Mouse (Mus musculus): ENCODE results near the gene Myo16.

Myo16 gene

GRCm38 (mm10) chr8:10641343-10641742, 487.6 kb downstream of the Myo16 start:
- in situ Hi-C loops (cut with MboI; ENCODE audit: unreplicated experiment in 2 of 2), result no loop called here

DNA sequence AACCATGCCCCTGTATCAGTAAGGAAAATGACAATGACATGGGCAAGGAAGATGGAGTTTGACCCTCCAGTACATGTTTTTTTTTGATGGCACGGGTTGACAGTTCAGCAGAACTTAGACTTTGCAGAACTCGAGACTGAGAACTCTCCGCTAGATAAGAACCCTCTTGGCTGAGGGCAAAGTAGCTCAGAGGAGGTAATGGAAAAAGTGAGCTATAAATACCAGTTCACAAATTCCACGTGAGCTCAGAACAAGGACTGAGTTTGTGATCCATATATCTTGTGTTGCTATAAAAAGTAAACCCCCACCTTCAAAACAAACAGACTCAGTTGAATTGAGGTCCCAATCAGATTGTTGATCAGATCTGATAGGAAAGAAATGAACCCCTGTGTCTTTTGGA, 489.5 kb downstream of the Myo16 start:
- in situ Hi-C loops (cut with MboI; ENCODE audit: unreplicated experiment in 2 of 2), result no loop called here

- in situ Hi-C loops (cut with MboI; ENCODE audit: unreplicated experiment in 2 of 2), result no loop called here
These were observed 490.8 kb downstream of the Myo16 start for GRCm38 (mm10) chr8:10644481-10644880.

DNA sequence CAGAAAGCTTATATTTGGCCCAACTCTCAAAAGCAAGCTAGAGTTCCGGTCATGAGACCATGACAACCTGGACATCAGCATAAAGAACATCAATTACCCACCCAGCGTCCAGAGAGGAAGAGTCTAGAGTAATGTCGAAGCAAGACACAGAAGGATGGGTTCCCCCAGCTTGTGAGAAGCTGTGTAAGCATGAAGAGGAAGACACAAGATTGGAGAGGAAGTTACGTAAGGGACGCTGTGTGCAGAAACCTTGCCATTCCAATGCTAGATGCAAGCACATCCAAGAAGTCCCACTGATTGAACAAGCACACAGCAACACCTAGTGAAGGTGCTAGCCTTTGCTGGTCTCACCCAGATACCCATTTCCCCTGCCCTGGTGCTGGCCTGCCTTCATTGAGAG, 492.0 kb downstream of the Myo16 start:
- in situ Hi-C loops (cut with MboI; ENCODE audit: unreplicated experiment in 2 of 2), result no loop called here

DNA sequence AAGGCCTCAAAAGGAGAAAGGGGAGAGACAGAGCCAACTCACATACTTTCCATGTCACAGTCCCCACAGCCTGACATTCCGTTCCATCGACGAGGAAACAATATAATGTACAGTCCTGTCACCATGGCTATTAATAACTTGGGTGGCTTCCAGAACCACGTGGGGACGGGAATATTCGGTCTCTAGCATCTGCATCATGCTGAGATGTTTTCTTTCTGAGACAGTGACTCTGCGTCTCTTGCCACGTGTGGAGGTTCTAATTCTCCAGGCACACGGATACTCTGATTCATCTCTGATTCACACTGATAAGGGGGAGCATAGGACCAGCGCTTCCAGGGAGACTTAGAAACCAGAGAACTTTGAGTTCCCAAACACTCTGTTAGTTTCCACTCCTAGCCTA, 492.8 kb downstream of the Myo16 start:
- in situ Hi-C loops (cut with MboI; ENCODE audit: unreplicated experiment in 2 of 2), result no loop called here

GRCm38 (mm10) chr8:10651546-10652315, 498.0 kb downstream of the Myo16 start:
- in situ Hi-C loops (cut with MboI; ENCODE audit: unreplicated experiment in 2 of 2), result no loop called here

- in situ Hi-C loops (cut with MboI; ENCODE audit: unreplicated experiment in 2 of 2), result no loop called here
These were observed 499.6 kb downstream of the Myo16 start for GRCm38 (mm10) chr8:10653282-10653681.

GRCm38 (mm10) chr8:10654922-10655518, 501.3 kb downstream of the Myo16 start:
- in situ Hi-C loops (cut with MboI; ENCODE audit: unreplicated experiment in 2 of 2), result no loop called here

DNA sequence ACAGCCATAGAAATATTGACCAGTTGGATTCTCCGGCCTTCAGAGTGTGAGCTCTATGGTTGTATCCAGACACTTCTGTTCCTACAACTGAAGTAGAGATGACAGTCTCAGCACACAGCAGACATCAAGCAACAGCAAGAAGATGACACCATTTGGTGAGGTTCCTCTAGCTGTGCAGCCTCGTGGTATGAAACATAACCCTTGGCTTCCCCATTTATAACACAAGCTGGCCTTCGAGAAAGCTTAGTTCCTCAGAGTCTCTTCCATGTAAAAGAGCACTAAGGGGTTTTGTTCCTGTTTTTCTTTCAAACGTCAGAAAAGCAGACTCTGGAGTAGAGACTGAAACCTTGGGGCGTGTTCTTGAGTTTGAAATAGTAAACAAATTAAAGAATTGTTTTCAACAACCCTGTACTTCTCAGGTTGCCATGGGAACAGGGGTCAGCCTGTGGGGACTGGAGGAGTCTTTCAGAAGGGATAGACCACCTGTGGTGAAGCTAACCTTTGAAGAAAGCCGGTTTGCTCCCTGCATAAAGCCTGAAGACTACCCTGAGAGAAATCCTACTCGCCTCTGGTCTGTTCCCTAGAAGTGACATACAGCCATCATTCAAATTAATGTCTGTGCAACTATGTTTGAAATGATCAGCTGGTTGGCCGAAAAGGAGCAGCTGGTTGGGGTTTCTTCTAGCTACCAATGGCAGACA, 510.2 kb downstream of the Myo16 start:
- in situ Hi-C loops (cut with MboI; ENCODE audit: unreplicated experiment in 2 of 2), result no loop called here

DNA sequence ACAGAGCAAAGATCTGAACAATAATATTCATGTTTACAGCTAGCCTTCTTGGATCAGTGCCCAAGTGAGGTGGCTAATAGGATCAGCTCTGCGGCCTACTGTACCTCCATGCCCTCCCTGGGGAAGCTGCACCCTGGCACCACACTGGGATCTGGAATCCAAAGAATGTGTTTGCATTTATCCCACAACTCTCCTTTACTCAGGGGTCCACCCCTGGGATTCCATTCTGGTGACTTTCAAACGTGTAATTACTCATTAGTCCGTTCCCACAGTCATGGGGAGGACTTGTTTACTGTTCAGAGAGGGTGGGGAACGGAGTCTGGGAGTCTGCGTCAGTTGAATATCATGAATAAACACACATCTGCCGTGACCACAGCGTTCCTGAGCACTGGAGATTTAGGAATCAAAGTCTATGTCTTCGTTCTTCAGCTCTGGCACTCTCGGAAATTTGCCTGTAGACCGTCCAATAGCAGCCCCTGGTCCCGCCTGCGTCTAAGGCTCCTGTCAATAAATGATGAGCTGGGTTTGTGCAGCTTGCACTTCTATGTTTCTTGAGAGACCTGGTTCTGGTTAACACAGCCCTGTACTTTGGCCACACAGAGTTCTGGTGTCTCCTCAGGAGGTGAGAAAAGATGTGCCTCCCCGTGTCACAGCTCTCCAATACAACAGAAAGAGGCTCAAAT, 511.3 kb downstream of the Myo16 start:
- in situ Hi-C loops (cut with MboI; ENCODE audit: unreplicated experiment in 2 of 2), result no loop called here

DNA sequence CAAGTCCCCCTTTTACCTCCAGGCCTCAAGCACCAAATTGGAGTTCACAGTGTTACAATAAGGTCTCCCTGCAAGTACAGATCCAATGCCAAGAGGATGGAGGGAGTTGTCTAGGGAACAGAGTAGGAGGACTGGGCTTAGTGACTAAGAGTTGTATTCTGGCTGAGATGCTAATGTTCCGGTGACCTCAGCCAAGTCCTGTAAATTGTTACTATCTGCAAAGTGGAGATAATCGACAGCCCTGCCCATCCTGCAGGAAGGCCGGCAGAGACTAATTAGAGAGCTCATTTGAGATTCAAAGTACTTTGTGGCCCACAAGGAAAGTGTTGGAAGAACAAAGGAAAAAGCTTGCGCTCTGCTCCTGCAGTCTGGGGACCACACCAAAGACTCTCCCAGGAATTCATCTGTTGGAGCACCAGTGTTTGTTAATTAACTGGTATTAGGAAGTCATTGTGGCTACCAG, 512.1 kb downstream of the Myo16 start:
- in situ Hi-C loops (cut with MboI; ENCODE audit: unreplicated experiment in 2 of 2), result no loop called here

GRCm38 (mm10) chr8:10671862-10672548, 518.3 kb downstream of the Myo16 start:
- in situ Hi-C loops (cut with MboI; ENCODE audit: unreplicated experiment in 2 of 2), result no loop called here

DNA sequence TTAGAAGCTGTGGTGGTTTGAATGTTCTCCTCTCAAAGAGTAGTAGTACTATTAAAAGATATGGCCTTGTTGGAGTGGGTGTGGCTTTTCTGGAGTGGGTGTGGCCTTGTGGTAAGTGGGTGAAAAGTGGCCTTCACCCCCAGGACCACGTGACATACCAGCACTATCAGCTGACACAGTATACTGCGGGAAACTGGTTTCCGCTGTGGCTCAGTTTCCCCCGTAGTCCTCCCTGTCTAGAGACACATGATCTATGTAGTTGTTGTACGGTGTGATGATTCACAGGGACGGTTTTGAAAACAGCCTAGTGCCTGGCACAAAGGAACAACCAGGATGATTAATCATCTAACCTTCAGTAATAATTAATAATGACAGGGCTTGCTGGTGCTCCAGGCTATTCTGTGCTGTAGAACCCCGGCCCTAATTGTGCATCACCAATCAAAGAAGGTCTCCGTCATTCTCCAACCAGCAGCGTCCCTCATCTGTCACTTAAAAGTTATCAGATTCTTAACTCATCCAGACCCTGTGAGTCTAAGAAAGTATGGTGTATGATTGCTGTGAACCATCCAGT, 524.2 kb downstream of the Myo16 start:
- in situ Hi-C loops (cut with MboI; ENCODE audit: unreplicated experiment in 2 of 2), result no loop called here

DNA sequence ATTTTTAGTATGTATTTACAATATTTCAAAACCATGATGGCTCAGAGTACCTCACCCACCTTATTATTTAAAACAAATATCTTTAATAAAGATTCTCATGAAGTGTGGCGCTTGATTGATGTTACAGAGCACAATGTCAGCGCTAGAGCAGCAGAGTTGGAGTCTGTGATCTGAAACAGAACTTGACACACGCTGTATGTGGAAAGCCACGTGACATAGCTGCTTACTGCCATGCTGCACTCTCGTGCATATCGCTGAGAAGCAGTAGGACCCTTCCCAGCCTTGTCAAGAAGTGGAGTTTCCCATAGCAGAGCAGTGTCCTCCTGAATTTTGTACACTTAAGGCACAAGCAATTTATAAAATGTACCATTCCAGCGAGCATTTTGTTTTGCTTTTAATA, 528.2 kb downstream of the Myo16 start:
- in situ Hi-C loops (cut with MboI; ENCODE audit: unreplicated experiment in 2 of 2), result no loop called here

DNA sequence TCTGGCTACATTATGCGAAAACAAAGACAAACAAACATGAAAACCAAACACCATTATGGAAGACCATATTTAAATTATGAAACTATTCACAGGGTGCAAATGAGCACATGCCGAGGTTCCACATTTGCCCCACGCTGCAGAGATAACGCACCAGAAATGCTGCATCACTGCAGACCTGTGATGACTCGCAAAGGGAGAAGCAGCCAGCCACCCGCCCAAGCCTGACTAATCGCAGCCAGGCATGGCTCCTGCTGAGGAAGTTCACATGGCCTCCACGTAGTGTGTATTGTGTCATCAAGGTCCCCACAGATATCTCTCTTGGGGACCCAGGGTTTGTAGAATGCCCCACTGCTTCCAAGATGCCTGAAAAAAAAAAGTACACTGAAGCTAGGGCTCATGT, 529.4 kb downstream of the Myo16 start:
- in situ Hi-C loops (cut with MboI; ENCODE audit: unreplicated experiment in 2 of 2), result no loop called here
